23 mouse cellular contexts compared by ENCODE assay signal in genomic region chr9:61668157-61668697, GRCm38 (mm10).
DNase-seq lines count a peak whose midpoint lies in the region; TF ChIP-seq lines count a peak whose summit lies in the region.
"Had no signal": no experiment of that assay in that cellular context is flagged by ENCODE, and none has a peak within 500 bp of the region (broad histone marks: within the 10 kb centered on the region; RNA-seq: fewer than 3 reads in every experiment).

No protein-coding gene starts in this region.

- peaks cover 0 to 2% of the 10 kb centered on the region in 2 experiments for H3K36me3 ChIP-seq in CH12.LX (replicated peaks in 1 of 2; ENCODE audit: control insufficient read depth in 1 of 2, insufficient read depth in 1 of 2, low read length in 1 of 2)
- H3K36me3 ChIP-seq in ES-Bruce4 (ENCODE audit: control insufficient read depth, insufficient read depth, low read length, poor library complexity, severe bottlenecking): no peaks in the 10 kb centered on the region
- peaks cover 0 to 47% of the 10 kb centered on the region in 2 experiments; a peak in 2 of 4 replicates for H3K36me3 ChIP-seq in MEL (ENCODE audit: control insufficient read depth in 1 of 2, insufficient read depth in 2 of 2, low read length in 2 of 2)
- no peaks in the 10 kb centered on the region for H3K36me3 ChIP-seq in myocyte (ENCODE audit: control insufficient read depth, insufficient read depth)
- H3K36me3 ChIP-seq: forebrain, embryonic 10.5 days; G1E; heart, embryonic 12.5 days; heart, embryonic 15.5 days; hindbrain, embryonic 10.5 days; hindbrain, embryonic 13.5 days; intestine, embryonic 15.5 days had no signal

- H3K4me3 ChIP-seq in CH12.LX (replicated peaks in 1 of 3; ENCODE audit: low read depth in 2 of 3, low read length in 2 of 3, poor library complexity in 1 of 3) (no peak overlapping the region), ES-Bruce4 (ENCODE audit: low read depth, low read length) (no peak overlapping the region), MEL (ENCODE audit: control insufficient read depth in 1 of 2, insufficient read depth in 1 of 2, low read depth in 2 of 2, low read length in 2 of 2) (peak overlapping the region in 1 of 2 experiments; percentile 9; a peak in 1 of 4 replicates), myocyte (no peak overlapping the region)
- H3K4me3 ChIP-seq: forebrain, embryonic 10.5 days; forebrain, embryonic 13.5 days; heart, embryonic 12.5 days; heart, embryonic 15.5 days; hindbrain, embryonic 10.5 days; hindbrain, embryonic 13.5 days; intestine, embryonic 15.5 days had no signal

- no peak; the same call in 1 of the 2 replicates for TF ChIP-seq RAD21 in CH12.LX (IDR thresholded peaks at IDR 0.05; ENCODE audit: low read depth, low read length)
- no peak for TF ChIP-seq RAD21 in MEL (IDR thresholded peaks at IDR 0.05; ENCODE audit: low read depth, low read length)

- H3K4me1 ChIP-seq in CH12.LX (ENCODE audit: control insufficient read depth in 1 of 2, insufficient read depth in 2 of 2) (peaks cover 52 to 79% of the 10 kb centered on the region in 2 experiments), ES-Bruce4 (ENCODE audit: control insufficient read depth, insufficient read depth, low read length) (peaks cover 14% of the 10 kb centered on the region), MEL (ENCODE audit: control insufficient read depth in 1 of 2, insufficient read depth in 2 of 2, low read length in 2 of 2) (peaks cover 34 to 69% of the 10 kb centered on the region in 2 experiments)

- TF ChIP-seq POLR2A in CH12.LX (IDR thresholded peaks at IDR 0.05; ENCODE audit: low read depth, low read length) (no peak), ES-Bruce4 (IDR thresholded peaks at IDR 0.05; ENCODE audit: insufficient read depth, low read length) (no peak), MEL (IDR thresholded peaks at IDR 0.05; ENCODE audit: control insufficient read depth in 1 of 2, insufficient read depth in 1 of 2, low read depth in 1 of 2, low read length in 2 of 2, poor library complexity in 1 of 2) (no peak; a peak in 1 of 4 replicates), myocyte (IDR thresholded peaks at IDR 0.05; ENCODE audit: insufficient read length, low read depth) (no peak)

- H3K27me3 ChIP-seq in CH12.LX (replicated peaks) (no peaks in the 10 kb centered on the region), ES-Bruce4 (ENCODE audit: control insufficient read depth, insufficient read depth, low read length, poor library complexity, severe bottlenecking) (no peaks in the 10 kb centered on the region), MEL (ENCODE audit: control insufficient read depth in 1 of 2, insufficient read depth in 2 of 2, low read length in 2 of 2) (no peaks in the 10 kb centered on the region), myocyte (ENCODE audit: control insufficient read depth, insufficient read depth, insufficient read length) (no peaks in the 10 kb centered on the region)
- H3K27me3 ChIP-seq: forebrain, embryonic 13.5 days; intestine, embryonic 15.5 days had no signal

- dilution Hi-C loops in CH12.LX (cut with MboI; ENCODE audit: extremely low pct_ligation_motif_present, extremely low pct_unique_long_range_greater_than_20kb, low sequenced_read_pairs): no loop called here

- in situ Hi-C loops in CH12.LX (cut with MboI; ENCODE audit: low pct_ligation_motif_present, low pct_unique_long_range_greater_than_20kb, low sequenced_read_pairs): no loop called here

- TF ChIP-seq EP300 in CH12.LX (IDR thresholded peaks at IDR 0.05; ENCODE audit: low read length): peak; percentile 68; the same call in 1 of the 2 replicates
- TF ChIP-seq EP300 in ES-Bruce4 (IDR thresholded peaks at IDR 0.05; ENCODE audit: insufficient read depth, low read depth, low read length): peak; percentile 96
- TF ChIP-seq EP300 in MEL (IDR thresholded peaks at IDR 0.05; ENCODE audit: low read depth in 1 of 2, low read length in 2 of 2): no peak

- H3ac ChIP-seq in myocyte (ENCODE audit: control insufficient read depth, insufficient read length): no peak overlapping the region

- H3K9me3 ChIP-seq in CH12.LX (replicated peaks; ENCODE audit: low read length) (peaks cover 8% of the 10 kb centered on the region), ES-Bruce4 (replicated peaks; ENCODE audit: control insufficient read depth, insufficient read depth, low read length, poor library complexity, severe bottlenecking) (no peaks in the 10 kb centered on the region), MEL (replicated peaks; ENCODE audit: insufficient read depth, low read length) (no peaks in the 10 kb centered on the region)
- H3K9me3 ChIP-seq: G1E; heart, embryonic 15.5 days; hindbrain, embryonic 10.5 days; hindbrain, embryonic 13.5 days; intestine, embryonic 15.5 days had no signal

- DNase-seq in CH12.LX (ENCODE audit: extremely low read depth) (no peak), MEL (ENCODE audit: low read depth, low spot score) (no peak)
- DNase-seq in B cell, adult 2 months: no peak
- DNase-seq in right cerebral cortex, postnatal 36 days (ENCODE audit: low spot score in 2 of 2): no peak
- DNase-seq: adrenal gland, postnatal 10 days; adrenal gland, postnatal 36 days; cerebellum, adult 18-20 months; cerebellum, adult 9-10 months; cerebellum, postnatal 14 days; gastrocnemius, postnatal 14 days; heart, adult 18-20 months; heart, postnatal 10 days; heart, postnatal 36 days had no signal

- H3K79me2 ChIP-seq in CH12.LX (replicated peaks; ENCODE audit: control insufficient read depth, extremely low read depth, insufficient read depth, poor library complexity, severe bottlenecking) (no peaks in the 10 kb centered on the region), MEL (ENCODE audit: control insufficient read depth, insufficient read depth, low read length, poor library complexity) (no peaks in the 10 kb centered on the region; the same call in 1 of the 2 replicates), myocyte (ENCODE audit: control insufficient read depth, insufficient read depth) (no peaks in the 10 kb centered on the region)

- H3K9ac ChIP-seq in CH12.LX (ENCODE audit: insufficient read depth, low read depth) (0 out of 2 replicates have a peak overlapping the region, but pooled peaks have one; percentile 31), ES-Bruce4 (ENCODE audit: low read depth, poor library complexity, severe bottlenecking) (no peak overlapping the region), MEL (ENCODE audit: control insufficient read depth, low read depth, low read length, poor library complexity, severe bottlenecking) (peak overlapping the region; percentile 54)
- H3K9ac ChIP-seq: forebrain, embryonic 13.5 days; heart, embryonic 12.5 days; heart, embryonic 15.5 days; hindbrain, embryonic 13.5 days; intestine, embryonic 15.5 days had no signal

- peak overlapping the region; percentile 46; the same call in 1 of the 2 replicates for H3K4me2 ChIP-seq in CH12.LX (ENCODE audit: insufficient read depth, low read depth, poor library complexity, severe bottlenecking)
- H3K4me2 ChIP-seq in myocyte (ENCODE audit: low read depth): peak overlapping the region; percentile 10
- H3K4me2 ChIP-seq: forebrain, embryonic 13.5 days; heart, embryonic 12.5 days; heart, embryonic 15.5 days; hindbrain, embryonic 13.5 days; intestine, embryonic 15.5 days had no signal

- H3K27ac ChIP-seq in CH12.LX (ENCODE audit: insufficient read depth, low read depth) (peak overlapping the region; percentile 88), ES-Bruce4 (ENCODE audit: insufficient read depth, low read length) (peak overlapping the region; percentile 93), MEL (ENCODE audit: control insufficient read depth, low read depth, low read length) (peak overlapping the region; percentile 93)
- H3K27ac ChIP-seq: forebrain, embryonic 13.5 days; heart, embryonic 15.5 days; hindbrain, embryonic 10.5 days; hindbrain, embryonic 13.5 days; intestine, embryonic 15.5 days had no signal

- TF ChIP-seq CTCF in CH12.LX (conservative IDR thresholded peaks at IDR 0.05 in 1 of 2, IDR thresholded peaks at IDR 0.05 in 1 of 2; ENCODE audit: low read depth in 2 of 2, low read length in 2 of 2): no peak
- TF ChIP-seq CTCF in ES-Bruce4 (IDR thresholded peaks at IDR 0.05; ENCODE audit: low read depth, low read length): no peak
- no peak for TF ChIP-seq CTCF in MEL (IDR thresholded peaks at IDR 0.05 in 2 of 3, conservative IDR thresholded peaks at IDR 0.05 in 1 of 3; ENCODE audit: control insufficient read depth in 1 of 3, insufficient read depth in 1 of 3, low read depth in 2 of 3, low read length in 3 of 3, poor library complexity in 1 of 3, severe bottlenecking in 1 of 3)

TF ChIP-seq in CH12.LX, 34 proteins besides CTCF, POLR2A, EP300 and RAD21 (continues in another document):
- TF ChIP-seq RCOR1 (conservative IDR thresholded peaks at IDR 0.05; ENCODE audit: low read depth, low read length): peak; percentile 70
- peak; percentile 77 for TF ChIP-seq IRF4 (IDR thresholded peaks at IDR 0.05; ENCODE audit: low read depth, low read length)
- no peak for TF ChIP-seq ZKSCAN1 (IDR thresholded peaks at IDR 0.05; ENCODE audit: borderline replicate concordance, low read depth, low read length)
- TF ChIP-seq MEF2A (IDR thresholded peaks at IDR 0.05; ENCODE audit: borderline replicate concordance, low read depth, low read length): peak; percentile 77; the same call in 1 of the 2 replicates
- TF ChIP-seq CHD1 (IDR thresholded peaks at IDR 0.05; ENCODE audit: low read depth, low read length): peak; percentile 38; the same call in 1 of the 2 replicates

TF ChIP-seq in MEL, 35 proteins besides CTCF, POLR2A, EP300 and RAD21 (continues in another document):
- TF ChIP-seq GABPA (IDR thresholded peaks at IDR 0.05; ENCODE audit: low read depth, low read length) (no peak), POLR2AphosphoS5 (IDR thresholded peaks at IDR 0.05; ENCODE audit: borderline replicate concordance, low read depth, low read length) (no peak), MAX (IDR thresholded peaks at IDR 0.05; ENCODE audit: low read length) (no peak), UBTF (IDR thresholded peaks at IDR 0.05; ENCODE audit: borderline replicate concordance, insufficient read depth, low read depth, low read length) (no peak), USF1 (IDR thresholded peaks at IDR 0.05; ENCODE audit: low read depth, low read length) (no peak), MYC (IDR thresholded peaks at IDR 0.05; ENCODE audit: low read depth, low read length) (no peak), CHD1 (IDR thresholded peaks at IDR 0.05; ENCODE audit: low read depth, low read length) (no peak)

TF ChIP-seq in myocyte, 11 proteins besides CTCF, POLR2A, EP300 and RAD21 (continues in another document):
- TF ChIP-seq MYOG (IDR thresholded peaks at IDR 0.05; ENCODE audit: control insufficient read depth in 1 of 3, insufficient read depth in 1 of 3, insufficient read length in 2 of 3, low read depth in 2 of 3): no peak
- TF ChIP-seq TCF3 (IDR thresholded peaks at IDR 0.05; ENCODE audit: insufficient read length, low read depth): no peak
- TF ChIP-seq REST (IDR thresholded peaks at IDR 0.05; ENCODE audit: insufficient read depth, insufficient read length): no peak
- no peak for TF ChIP-seq MAX (IDR thresholded peaks at IDR 0.05; ENCODE audit: low read depth)
- TF ChIP-seq E2F4 (IDR thresholded peaks at IDR 0.05; ENCODE audit: insufficient read depth): no peak
- TF ChIP-seq MYOD1 (IDR thresholded peaks at IDR 0.05; ENCODE audit: control insufficient read depth in 1 of 3, insufficient read length in 2 of 3, low read depth in 2 of 3): no peak
- no peak for TF ChIP-seq USF1 (IDR thresholded peaks at IDR 0.05; ENCODE audit: low read depth)
- no peak for TF ChIP-seq TCF12 (IDR thresholded peaks at IDR 0.05; ENCODE audit: insufficient read depth, poor library complexity, severe bottlenecking)

Comparison
In these comparisons a context has a peak if more than half of its experiments do, and no peak if none do; other contexts are left out.
1. Of the 35 proteins assayed by ChIP-seq in both MEL and CH12.LX: peak only in MEL: none; only in CH12.LX: BHLHE40, CHD1, CHD2, EP300, ETS1, MAFK and 7 more; in both: none; in neither: 22.